Mouse (Mus musculus): ENCODE measurements around the gene Kansl2. TPM values are rescaled to one million over a fixed set of nuclear protein-coding genes. Genes with fewer than 3 reads are reported as not detected.
"Not testable (repeated sequence)": the region's sequence is repeated elsewhere in the genome, so short reads cannot be mapped to it uniquely, and the experiment has no call there.

The Kansl2 gene
- polyA plus RNA-seq, 2 experiments from 2014 or later = 27.2 to 36.2 TPM

DNA sequence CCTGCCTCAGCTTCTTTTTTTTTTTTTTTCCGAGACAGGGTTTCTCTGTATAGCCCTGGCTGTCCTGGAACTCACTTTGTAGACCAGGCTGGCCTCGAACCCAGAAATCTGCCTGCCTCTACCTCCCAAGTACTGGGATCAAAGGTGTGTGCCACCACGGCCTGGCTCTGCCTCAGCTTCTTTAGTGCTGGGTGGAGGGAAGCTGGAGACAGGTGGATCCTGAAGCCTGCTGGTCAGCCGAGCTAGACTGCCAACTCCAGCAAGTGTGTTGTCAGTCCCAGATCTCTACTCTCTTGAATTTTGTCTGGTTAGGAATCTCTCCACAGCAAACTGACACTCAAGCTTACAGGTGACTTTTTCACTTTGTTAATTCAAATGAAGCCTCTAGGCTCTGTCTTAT lies 1.9 kb upstream of the Kansl2 start:
- no peak for ATAC-seq

DNA sequence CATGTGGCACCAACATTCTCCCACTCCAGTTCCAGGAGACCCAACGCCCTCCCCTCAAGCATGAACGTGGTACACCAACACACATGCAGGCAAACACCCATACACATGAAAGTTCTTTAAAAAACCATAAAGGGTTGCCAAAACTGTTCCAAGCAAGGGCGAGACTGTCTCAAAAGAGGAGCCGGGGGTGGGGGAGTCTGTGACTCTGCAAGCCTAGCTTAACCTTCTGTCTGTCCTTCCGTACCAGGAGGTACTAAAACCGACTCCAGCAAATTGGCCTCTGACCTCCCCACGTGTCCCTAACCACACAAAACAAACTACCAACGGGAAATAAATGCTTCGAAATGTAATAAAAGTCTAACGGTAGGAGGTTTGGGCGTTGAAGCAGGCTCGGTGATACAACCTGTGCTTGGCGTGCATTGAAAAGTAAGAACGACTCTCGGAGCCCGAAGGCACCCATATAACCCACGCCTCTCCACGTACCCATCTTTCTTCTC lies 981 bp downstream of the Kansl2 start:
- no peak for ATAC-seq

DNA sequence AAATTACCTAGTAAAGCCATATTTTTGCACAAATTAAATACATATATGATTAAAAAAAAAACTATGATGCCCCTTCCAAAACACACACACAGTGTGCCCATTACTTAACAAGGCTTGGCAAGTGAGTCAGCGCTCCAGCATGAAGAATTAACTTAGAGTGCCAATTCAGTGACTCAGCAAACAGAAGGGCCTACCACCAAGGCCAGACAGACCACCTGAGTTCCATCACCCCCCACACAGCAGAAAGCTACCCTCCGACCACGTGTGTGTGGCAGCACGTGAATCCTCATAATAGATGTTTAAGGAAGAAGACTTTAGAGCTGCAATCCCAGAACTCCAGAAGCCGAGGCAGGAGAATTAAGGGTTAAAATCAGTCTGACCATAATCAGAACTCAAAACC lies 1.8 kb downstream of the Kansl2 start:
- ATAC-seq = no peak

DNA sequence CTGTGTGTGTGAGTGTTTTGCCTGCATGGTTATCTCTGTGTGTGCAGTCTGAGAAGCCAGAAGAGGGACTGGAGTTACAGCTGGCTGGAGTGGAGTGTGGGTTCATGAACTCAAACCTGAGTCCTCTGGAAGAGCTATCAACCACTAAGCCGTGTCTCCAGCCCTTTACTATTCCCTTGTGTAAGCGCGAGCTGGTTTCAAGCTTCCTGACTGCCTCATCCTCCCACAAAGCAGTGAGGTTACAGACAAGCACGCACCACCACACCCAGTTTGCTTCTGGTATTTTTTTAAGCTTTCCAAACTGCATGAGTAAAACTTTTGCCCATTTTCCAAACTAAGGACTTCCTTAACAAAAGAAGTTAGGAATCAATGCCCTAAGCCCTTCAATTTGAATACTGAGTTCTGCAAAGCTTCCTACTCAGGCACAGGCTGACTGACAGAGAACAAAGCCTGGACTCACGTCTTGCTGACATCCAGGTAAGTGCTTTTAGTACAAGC lies 5.9 kb downstream of the Kansl2 start:
- no peak for ATAC-seq

DNA sequence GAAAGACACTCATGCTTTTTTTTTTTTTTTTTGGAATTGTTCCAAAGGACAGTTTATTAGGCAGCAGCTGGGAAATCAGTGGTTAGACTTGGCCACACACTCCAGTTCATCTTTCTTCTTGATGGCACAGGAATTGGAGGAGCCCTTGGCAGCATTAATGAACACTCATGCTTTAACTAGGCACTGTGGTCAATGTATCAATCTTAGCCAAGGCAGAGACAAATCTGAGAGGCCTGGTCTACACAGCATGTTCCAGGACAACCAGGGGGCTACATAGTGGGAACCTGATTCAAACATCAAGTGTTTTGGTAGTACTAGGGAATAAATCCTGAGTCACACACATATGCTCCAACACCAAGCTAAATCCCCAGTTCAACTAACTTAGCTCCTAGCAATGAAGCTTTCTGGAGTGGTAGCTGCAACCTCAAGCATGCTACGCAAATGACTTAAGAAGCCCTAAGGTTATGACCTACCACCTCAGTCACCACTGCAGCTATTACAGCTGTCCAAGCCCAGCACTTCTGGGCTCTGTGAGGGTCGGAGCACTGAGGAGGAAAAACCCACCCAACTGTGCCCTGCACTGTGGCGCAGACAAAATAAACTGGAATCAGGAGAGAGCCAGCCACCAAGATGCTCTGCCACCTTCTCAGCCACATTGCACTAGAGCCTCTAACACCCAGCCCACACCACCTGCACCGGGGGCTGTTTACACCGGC lies 6.8 kb downstream of the Kansl2 start:
- no peak for ATAC-seq

DNA sequence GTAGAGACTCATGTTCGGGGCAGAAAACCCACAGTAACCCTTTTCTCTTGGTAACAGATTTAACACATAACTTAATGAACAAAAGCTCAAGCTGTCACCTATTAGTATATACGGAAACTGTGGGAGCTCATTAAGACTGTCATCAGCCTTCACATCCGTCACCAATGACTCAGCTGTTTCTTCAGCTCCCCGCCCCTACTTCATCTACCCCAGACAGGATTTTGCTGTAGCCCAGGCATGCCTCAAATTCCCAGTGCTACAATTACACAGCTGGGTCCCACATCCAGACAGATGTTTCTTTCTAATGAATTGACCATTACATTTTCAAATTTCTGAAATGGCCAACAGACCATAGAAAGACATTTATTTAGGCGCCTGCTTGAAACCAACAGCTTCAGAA lies 8.0 kb downstream of the Kansl2 start:
- ATAC-seq = no peak

DNA sequence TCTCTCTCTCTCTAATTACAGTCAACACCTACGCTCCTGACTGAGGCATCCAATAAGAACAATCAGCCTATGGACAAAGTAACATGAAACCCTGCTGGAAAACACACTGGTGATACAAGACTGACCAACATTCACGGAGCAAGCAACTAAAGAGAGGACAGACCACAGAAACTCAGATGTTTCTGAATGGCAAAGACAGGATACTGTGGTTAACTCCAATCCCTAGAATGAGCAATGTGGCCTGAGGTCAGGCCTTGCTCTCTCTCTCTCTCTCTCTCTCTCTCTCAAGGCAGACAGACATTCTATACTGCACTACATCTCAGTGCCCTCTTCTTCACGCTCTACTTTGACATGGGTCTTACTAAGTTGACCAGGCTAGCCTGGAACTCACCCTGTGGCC lies 12.8 kb downstream of the Kansl2 start:
- ATAC-seq = no peak

DNA sequence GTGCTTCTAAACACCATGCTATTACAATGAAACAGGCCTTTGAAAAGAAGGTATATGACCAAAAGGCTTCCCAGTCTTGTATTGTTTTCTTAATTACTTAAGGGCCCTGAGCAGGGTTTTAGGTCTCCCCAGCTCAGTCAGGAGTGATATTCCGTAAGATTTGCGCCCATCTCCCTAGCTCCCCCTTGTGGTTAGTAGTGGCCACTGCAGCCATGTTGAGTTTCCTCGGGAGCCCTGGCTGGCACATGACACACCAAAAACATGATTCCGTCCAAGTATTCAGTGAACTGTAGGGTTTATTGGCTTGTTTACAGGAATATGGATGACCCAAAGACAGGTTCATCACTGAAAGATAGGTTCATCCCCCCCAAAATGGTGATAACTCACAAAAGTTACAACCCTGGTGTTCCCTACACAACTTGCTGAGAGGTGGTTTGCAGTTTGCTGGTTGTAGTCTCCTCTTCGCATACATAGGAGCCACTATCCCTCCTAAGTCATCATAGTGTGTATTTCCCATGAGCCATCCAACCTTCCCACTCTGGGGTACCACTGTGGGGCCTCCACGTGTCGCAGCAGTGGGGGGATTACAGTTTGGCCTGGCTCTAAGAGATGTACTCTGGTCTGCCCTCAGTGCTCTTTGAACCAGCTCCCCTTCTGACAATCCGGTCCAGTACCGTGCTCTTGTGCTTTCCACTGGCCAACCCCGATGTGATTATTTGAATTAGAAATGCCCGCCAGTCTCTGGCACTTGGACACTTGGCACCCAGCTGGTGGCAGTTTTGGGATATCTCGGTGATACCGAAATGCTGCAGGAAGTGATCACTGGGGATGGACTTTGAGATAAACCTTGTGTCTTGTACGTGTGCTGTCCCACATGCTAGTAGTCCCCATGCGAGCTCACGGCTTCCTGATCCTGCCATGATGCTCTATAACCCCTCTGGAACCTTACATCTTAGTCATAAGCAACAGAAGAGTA lies 16.4 kb downstream of the Kansl2 start:
- no peak for ATAC-seq

DNA sequence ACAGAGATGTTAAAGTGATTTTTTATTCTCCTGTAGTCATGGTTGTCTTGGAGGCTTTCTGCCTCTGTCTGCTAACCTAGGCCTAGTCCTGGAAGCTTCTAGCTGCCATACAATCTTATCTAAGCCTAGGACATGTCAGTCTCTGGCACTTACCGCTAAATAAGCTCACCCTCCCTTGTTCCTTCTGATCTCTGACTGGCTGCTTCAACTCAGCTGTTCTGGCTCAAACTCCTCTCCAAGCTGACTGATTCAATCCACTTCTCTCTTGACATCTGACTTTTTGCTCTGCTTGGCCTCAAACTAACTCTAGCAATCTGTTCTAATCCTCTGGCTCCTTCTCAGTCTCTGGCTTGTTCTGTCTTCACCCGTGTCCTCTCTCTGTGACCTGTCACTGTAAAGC lies 19.2 kb downstream of the Kansl2 start:
- not testable (repeated sequence) for ATAC-seq

DNA sequence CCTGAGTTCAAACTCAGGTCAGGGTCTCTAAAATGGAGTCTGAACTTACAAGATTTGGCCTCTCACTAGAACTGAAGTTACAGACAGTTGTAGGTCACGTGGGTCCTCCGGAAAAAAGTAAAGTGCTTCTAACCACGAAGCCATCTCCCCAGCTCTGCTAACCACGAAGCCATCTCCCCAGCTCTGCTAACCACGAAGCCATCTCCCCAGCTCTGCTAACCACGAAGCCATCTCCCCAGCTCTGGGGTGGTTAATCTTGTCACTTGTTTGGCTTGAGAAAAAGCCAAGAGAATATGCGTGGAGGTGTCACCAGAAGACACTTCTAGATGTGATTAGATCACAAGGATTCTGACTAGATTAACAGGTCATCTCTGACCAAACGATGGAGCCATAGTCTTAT lies 19.9 kb downstream of the Kansl2 start:
- peak; percentile 70 for ATAC-seq

DNA sequence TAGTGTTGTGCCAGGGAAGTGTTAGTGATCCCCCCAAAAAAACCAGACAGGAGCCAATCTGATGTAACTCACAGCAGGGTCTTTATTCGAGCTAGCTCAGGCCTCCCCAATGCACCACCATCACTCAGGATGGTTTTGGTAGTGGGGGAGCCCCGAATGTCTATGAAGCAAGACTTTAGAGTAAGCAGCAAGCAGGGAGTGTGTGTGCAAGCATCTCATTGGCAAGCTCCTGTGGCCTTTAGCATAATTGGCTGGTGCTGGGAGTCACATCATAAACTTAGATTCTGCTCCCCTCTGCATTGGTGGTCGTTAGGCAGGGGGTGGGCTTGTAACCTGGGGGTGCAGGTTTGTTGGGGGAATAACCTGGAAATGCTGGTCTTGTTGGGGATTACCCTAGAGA lies 20.4 kb downstream of the Kansl2 start:
- ATAC-seq = peak; percentile 24

DNA sequence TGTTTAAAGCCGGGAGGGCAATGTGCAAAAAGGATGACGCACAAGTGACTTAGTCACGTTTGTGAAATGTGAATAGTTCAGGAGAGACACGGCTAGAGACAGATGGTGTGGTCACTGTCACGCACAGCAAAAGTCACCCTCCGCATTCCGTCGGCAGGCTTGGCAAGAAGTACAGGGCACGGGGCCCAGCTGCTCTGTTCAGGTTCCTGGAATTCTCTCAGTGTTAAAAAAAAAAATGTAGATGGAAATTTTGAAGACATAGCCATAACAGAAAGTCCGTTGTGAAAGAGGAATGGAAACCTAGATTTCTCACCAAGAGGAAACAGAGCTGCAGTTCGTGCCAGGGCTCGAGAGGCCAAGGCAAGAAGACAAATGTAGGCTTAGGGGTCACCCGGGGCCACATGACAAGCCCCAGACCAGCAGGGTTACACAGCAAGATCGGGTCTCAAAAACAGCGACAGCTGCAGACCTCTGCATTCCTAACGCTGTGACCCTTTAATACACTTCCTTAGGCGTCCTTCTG lies 21.2 kb downstream of the Kansl2 start:
- no peak for ATAC-seq

DNA sequence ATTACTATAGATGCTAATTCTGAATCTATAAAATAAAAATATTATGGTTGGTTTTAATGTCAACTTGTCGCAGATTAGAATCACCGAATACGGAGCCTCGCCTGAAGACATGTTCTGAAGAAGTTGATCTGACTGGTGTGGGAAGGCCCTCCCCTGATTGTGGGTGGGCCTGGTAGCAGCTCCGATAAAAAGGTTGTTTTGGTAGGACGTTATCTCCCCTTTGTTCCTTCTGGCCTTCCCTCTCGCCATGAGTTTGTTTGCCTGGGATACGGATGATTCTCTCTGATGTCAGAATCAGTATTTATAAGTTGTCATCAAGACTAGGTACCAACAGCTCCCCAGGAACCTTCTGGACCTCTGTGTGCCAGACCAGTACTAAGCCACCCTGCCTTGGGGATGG lies 21.8 kb downstream of the Kansl2 start:
- ATAC-seq = no peak

DNA sequence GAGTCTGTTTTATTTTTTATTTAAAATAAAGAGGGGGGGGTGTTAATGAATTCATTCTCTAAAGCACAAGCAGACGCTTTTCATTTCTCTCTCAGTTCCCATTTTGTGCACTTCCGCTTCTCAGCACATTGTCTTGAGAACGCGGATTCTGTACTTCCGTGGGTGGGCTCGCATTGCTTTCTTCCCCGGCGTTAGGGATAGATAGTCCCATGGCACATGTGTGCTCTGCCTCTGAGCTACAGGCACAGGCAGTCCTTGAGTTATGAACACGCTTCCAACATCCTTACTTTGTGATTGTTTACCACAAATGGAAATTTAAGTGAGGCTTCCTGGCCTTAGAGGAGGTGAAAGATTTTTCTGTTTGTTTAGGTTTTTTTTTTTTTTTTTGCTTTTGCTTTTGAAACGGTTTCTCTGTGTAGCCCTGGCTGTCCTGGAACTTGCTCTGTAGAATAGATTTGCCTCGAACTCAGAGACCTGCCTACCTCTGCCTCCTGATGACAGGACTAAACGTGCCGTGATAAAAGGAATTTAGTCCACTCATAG lies 22.6 kb downstream of the Kansl2 start:
- ATAC-seq = peak; percentile 22

DNA sequence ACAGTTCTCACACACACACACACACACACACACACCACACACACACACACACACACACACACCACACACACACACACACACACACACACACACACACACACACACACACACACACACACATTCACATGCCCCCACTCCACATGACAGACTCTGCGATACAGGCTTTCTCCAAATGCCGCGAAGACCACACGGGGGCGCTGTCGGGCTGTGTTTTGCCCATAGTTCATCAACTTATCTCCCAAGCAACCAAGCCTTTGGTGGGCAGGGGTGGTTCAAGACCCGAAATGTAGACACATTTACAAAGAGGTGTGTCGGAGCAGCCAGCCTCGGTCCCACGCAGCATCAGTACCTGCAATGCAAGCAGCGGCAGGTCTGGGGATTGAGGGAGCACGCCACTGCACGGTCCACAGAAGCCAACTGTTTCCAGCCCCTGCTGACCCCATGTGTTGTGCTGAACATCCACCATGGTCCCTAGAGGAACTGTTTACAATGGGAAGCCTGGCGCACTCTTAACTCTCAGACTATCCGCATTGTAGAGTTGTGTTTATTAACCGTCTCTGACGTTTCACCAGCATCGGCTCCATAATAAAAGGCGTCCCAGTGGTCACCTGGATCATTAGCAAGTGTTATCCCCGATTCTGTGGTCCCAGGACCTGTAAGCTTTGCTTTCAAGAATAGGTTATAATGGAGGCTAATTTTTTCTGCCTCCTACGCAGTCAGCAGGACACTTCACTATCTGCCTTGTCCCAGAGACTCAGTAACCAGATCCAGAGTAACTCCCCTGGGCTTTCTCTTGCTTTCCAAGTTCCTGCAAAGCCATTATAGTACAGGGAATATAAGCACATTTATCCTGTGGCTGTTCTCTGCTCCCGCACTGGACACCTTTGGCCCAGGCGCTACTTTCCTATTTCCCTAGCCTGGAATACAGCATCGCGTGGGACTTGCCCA lies 23.4 kb downstream of the Kansl2 start:
- peak; percentile 51 for ATAC-seq

DNA sequence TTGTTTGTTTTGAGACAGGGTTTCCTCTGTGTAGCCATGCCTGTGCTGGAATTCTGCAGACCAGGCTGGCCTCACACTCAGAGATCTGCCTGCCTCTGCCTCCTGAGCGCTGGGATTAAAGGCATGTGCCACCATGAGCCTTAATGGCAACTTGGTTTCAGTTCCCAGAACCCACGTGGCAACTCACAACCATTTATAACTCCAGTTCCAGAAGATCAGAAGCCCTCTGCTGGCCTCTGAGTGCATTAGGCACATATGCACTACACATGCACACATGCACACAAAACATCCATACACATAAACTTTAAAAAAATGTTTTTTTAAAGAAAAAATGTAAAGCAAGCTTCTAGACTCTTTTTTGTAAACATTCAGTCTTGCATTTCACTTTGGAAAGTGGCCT lies 24.7 kb downstream of the Kansl2 start:
- ATAC-seq = no peak

DNA sequence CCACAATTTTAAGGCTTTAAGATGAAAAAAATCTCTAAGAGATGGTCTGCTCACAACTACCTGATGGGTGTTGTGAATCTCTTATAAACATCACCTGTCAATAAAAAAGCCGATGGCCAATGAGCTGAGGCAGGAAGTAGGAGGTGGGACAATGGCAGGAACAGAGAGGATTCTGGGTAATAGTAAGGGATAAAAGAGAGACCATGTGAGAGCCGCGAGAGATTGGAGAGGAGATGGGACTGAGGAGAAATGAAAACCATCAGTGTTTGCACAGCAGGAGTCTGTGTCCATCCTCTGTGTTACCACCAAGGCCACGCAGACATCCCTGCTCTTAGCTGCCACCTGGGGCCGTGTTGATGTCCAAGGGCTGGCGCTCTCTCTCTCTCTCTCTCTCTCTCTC lies 26.7 kb downstream of the Kansl2 start:
- no peak for ATAC-seq

DNA sequence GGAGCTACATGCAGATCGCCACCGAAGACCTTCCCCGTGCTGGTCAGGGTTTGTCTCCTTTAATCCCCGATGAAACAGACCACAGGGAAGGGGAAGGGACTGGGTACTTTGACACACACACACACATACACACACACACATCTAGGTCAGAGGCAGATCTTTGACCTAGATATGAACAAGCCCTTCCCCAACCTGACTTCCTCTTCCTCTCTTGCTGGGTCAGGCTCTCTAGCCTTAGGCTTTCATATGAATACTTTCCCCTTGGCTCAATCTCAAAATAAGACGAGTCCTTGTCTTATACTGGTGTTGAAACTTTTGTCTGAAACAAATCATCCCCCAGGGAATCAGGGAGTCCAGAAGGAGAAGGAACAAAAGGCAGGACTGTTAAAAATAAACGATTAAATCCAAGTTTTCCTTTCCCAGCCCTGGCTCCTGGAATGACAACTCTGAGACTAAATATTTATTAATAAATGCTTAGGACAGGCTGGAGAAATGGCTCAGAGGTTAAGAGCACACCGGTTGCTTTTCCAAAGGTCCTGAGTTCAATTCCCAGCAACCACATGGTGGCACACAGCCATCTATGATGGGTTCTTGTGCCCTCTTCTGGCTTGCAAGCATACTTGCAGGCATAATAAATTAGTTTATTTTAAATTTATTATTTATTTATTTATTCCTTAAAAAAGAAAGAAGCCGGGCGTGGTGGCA lies 27.7 kb downstream of the Kansl2 start:
- ATAC-seq = peak; percentile 18

DNA sequence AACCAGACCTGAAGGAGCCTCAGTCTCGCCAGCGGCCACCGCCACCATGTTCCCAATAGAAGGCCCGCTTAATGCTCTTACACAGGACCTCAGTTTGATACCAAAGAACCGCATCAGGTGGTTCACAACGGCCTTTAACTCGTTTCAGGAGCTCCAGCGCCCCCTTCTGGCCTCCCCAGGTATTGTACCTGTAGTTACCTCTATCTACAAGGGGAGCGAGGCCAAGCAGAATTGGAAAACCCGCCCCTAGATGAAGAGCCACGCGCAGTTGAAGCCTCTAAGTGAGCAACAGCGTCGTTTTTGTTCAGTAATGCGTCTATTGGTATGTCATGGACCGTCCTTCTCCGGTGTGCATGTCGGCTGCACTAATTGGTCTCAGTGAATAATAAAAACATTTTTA lies 29.6 kb downstream of the Kansl2 start:
- peak; percentile 66 for ATAC-seq

DNA sequence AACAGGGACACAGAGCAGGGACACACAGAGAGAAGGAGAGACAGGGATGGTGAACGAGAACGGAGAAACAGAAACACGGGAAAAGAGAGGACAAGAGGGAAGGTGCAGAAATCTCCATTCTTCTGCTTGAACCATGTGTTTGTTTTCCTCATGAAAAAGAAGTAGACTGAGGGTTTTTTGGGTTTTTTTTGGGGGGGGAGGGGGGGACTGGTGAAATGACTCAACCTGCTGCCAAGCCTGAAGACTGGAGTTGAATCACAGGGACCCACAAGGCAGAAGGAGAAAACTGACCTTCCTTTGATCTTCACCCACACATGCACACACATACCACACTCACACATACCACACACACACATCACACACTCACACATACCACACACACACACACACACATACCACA lies 30.7 kb downstream of the Kansl2 start:
- no peak for ATAC-seq

DNA sequence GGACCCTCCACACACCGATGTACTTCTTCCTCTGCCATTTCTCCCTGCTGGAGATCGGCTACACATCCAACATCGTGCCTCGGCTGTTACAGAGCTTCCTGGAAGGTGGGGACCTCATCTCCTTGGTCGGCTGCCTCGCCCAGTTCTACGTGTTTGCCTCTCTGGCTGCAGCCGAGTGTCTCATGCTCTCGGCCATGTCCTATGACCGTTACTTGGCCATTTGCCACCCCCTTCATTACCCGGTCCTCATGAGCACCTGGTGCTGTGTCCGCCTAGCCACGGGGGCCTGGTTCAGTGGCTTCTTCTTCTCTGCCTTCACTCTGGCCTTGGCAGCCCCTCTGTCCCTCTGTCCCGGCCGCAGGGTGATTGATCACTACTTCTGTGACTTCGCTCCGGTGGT lies 36.4 kb downstream of the Kansl2 start:
- ATAC-seq = no peak
